9 mouse cellular contexts compared by ENCODE assay signal in genomic region chr15:86932345-86933075, GRCm38 (mm10).
DNase-seq lines count a peak whose midpoint lies in the region; ATAC-seq lines count a peak whose summit lies in the region.
"Had no signal": no experiment of that assay in that cellular context is flagged by ENCODE, and none has a peak within 500 bp of the region (broad histone marks: within the 10 kb centered on the region; RNA-seq: fewer than 3 reads in every experiment).

No protein-coding gene starts in this region.

- H3K4me3 ChIP-seq in kidney, embryonic 16.5 days (ENCODE audit: low read length): no peak overlapping the region
- H3K4me3 ChIP-seq in embryonic facial prominence, embryonic 14.5 days (ENCODE audit: low read depth, low read length): no peak overlapping the region
- H3K4me3 ChIP-seq: embryonic facial prominence, embryonic 15.5 days had no signal

- WGBS in kidney, embryonic 16.5 days: 55% methylated on average over 15 of the region's 15 CpGs
- WGBS in embryonic facial prominence, embryonic 14.5 days: 53% methylated on average over 15 of the region's 15 CpGs

- H3K27me3 ChIP-seq in kidney, embryonic 16.5 days (ENCODE audit: insufficient read depth, low read length): no peaks in the 10 kb centered on the region
- H3K27me3 ChIP-seq in embryonic facial prominence, embryonic 14.5 days (replicated peaks; ENCODE audit: control insufficient read depth, insufficient read depth, low read length): no peaks in the 10 kb centered on the region
- H3K27me3 ChIP-seq: embryonic facial prominence, embryonic 15.5 days had no signal

- DNase-seq in adrenal gland, postnatal 14 days: peak; percentile 46
- DNase-seq in adrenal gland, postnatal 4 days (ENCODE audit: low spot score in 2 of 2): no peak
- DNase-seq in kidney, postnatal 10 days: peak; percentile 61
- DNase-seq in ES-CJ7 (ENCODE audit: low read depth, low spot score): peak; percentile 60
- DNase-seq in embryonic facial prominence, embryonic 14.5 days (ENCODE audit: low spot score): peak; percentile 62
- no peak for DNase-seq in urinary bladder, postnatal 36 days (ENCODE audit: low spot score in 2 of 2)
- DNase-seq in cerebellum, adult 11-12 months: no peak

- no peaks in the 10 kb centered on the region for H3K4me1 ChIP-seq in kidney, embryonic 16.5 days (ENCODE audit: insufficient read depth, low read length)
- no peaks in the 10 kb centered on the region for H3K4me1 ChIP-seq in embryonic facial prominence, embryonic 14.5 days (ENCODE audit: control insufficient read depth, insufficient read depth, low read length)
- H3K4me1 ChIP-seq: embryonic facial prominence, embryonic 15.5 days had no signal

- H3K9ac ChIP-seq in kidney, embryonic 16.5 days (replicated peaks; ENCODE audit: low read length): no peak overlapping the region
- H3K9ac ChIP-seq in embryonic facial prominence, embryonic 14.5 days (ENCODE audit: low read depth, low read length): no peak overlapping the region
- H3K9ac ChIP-seq: embryonic facial prominence, embryonic 15.5 days had no signal

- no peak for ATAC-seq in kidney, embryonic 16.5 days (ENCODE audit: low FRiP score, low TSS enrichment)
- no peak for ATAC-seq in embryonic facial prominence, embryonic 14.5 days (ENCODE audit: low read depth)

- H3K27ac ChIP-seq in kidney, embryonic 16.5 days (ENCODE audit: low read length): no peak overlapping the region
- H3K27ac ChIP-seq in embryonic facial prominence, embryonic 14.5 days (replicated peaks; ENCODE audit: low read depth, low read length): no peak overlapping the region
- H3K27ac ChIP-seq: embryonic facial prominence, embryonic 15.5 days had no signal

- no peaks in the 10 kb centered on the region for H3K36me3 ChIP-seq in kidney, embryonic 16.5 days (ENCODE audit: insufficient read depth, low read length)
- no peaks in the 10 kb centered on the region for H3K36me3 ChIP-seq in embryonic facial prominence, embryonic 14.5 days (ENCODE audit: control insufficient read depth, insufficient read depth, low read length)
- H3K36me3 ChIP-seq: embryonic facial prominence, embryonic 15.5 days had no signal

- no peak overlapping the region for H3K4me2 ChIP-seq in kidney, embryonic 16.5 days (replicated peaks; ENCODE audit: low read depth, low read length)
- H3K4me2 ChIP-seq in embryonic facial prominence, embryonic 14.5 days (ENCODE audit: low read depth, low read length): no peak overlapping the region
- H3K4me2 ChIP-seq: embryonic facial prominence, embryonic 15.5 days had no signal

- no peaks in the 10 kb centered on the region for H3K9me3 ChIP-seq in kidney, embryonic 16.5 days (ENCODE audit: low read length)
- H3K9me3 ChIP-seq in embryonic facial prominence, embryonic 14.5 days (ENCODE audit: control insufficient read depth, low read length): no peaks in the 10 kb centered on the region
- H3K9me3 ChIP-seq: embryonic facial prominence, embryonic 15.5 days had no signal

Comparison
In these comparisons a context has a peak if more than half of its experiments do, and no peak if none do; other contexts are left out.
1. DNase-seq: peak in adrenal gland, postnatal 14 days (single experiment), kidney, postnatal 10 days (single experiment), ES-CJ7 (single experiment) and embryonic facial prominence, embryonic 14.5 days (single experiment); none in adrenal gland, postnatal 4 days (0 of 2), urinary bladder, postnatal 36 days (0 of 2) and cerebellum, adult 11-12 months (single experiment).